Comparison of ENCODE assay signal across 15 mouse cellular contexts in genomic region chr9:57449715-57450114, GRCm38 (mm10). TPM values are rescaled to one million over a fixed set of nuclear protein-coding genes. Genes with fewer than 3 reads are reported as not detected.
DNase-seq lines count a peak whose midpoint lies in the region; ATAC-seq and TF ChIP-seq lines count a peak whose summit lies in the region.
"Had no signal": no experiment of that assay in that cellular context is flagged by ENCODE, and none has a peak within 500 bp of the region (broad histone marks: within the 10 kb centered on the region; RNA-seq: fewer than 3 reads in every experiment).

No protein-coding gene starts in this region.

- no peak for DNase-seq in kidney, postnatal 0 days (ENCODE audit: low spot score)
- no peak for DNase-seq in kidney, postnatal 10 days
- peak; percentile 27 for DNase-seq in thymus, adult 2 months
- DNase-seq in thymus, postnatal 10 days (ENCODE audit: low spot score in 2 of 2), result no peak
- peak; percentile 28 for DNase-seq in NIH3T3 (ENCODE audit: low read depth)
- peak; percentile 44 for DNase-seq in naive thymus-derived CD4-positive, alpha-beta T cell, adult 2 months (ENCODE audit: low read depth)
- DNase-seq in heart, adult 11 months, result no peak
- DNase-seq in heart, postnatal 25 days (ENCODE audit: low spot score), result no peak
- DNase-seq: adrenal gland, postnatal 36 days; cerebellum, adult 9-10 months; heart, adult 18-20 months; lung, adult 18-20 months had no signal

- H3K27me3 ChIP-seq in kidney, postnatal 0 days (ENCODE audit: insufficient read depth, low read length), result no peaks in the 10 kb centered on the region
- H3K27me3 ChIP-seq in thymus, adult 2 months (ENCODE audit: control insufficient read depth, insufficient read depth, low read length), result no peaks in the 10 kb centered on the region
- H3K27me3 ChIP-seq: embryonic facial prominence, embryonic 12.5 days; forebrain, embryonic 15.5 days; hindbrain, embryonic 15.5 days had no signal

- no peak overlapping the region for H3K4me3 ChIP-seq in kidney, postnatal 0 days (replicated peaks; ENCODE audit: low read depth, low read length)
- no peak overlapping the region for H3K4me3 ChIP-seq in thymus, adult 2 months (ENCODE audit: control insufficient read depth, insufficient read depth, low read length)
- H3K4me3 ChIP-seq: embryonic facial prominence, embryonic 12.5 days; forebrain, embryonic 15.5 days; hindbrain, embryonic 15.5 days had no signal

- no peaks in the 10 kb centered on the region for H3K4me1 ChIP-seq in kidney, postnatal 0 days (replicated peaks; ENCODE audit: insufficient read depth, low read length)
- no peaks in the 10 kb centered on the region for H3K4me1 ChIP-seq in thymus, adult 2 months (replicated peaks; ENCODE audit: control insufficient read depth, insufficient read depth, low read length)
- H3K4me1 ChIP-seq: embryonic facial prominence, embryonic 12.5 days; forebrain, embryonic 15.5 days; hindbrain, embryonic 15.5 days had no signal

- no peak for ATAC-seq in kidney, postnatal 0 days (replicated peaks; ENCODE audit: low FRiP score, low read depth)
- ATAC-seq: forebrain, embryonic 15.5 days had no signal

- 61% methylated on average over 1 of the region's 1 CpGs for WGBS in kidney, postnatal 0 days
- 81% methylated on average over 1 of the region's 1 CpGs for WGBS in thymus, adult 2 months

- H3K9ac ChIP-seq in kidney, postnatal 0 days (ENCODE audit: low read depth, low read length), result no peak overlapping the region
- H3K9ac ChIP-seq: embryonic facial prominence, embryonic 12.5 days; forebrain, embryonic 15.5 days; hindbrain, embryonic 15.5 days had no signal

- no peaks in the 10 kb centered on the region for H3K9me3 ChIP-seq in kidney, postnatal 0 days (replicated peaks; ENCODE audit: low read length)
- H3K9me3 ChIP-seq: embryonic facial prominence, embryonic 12.5 days; forebrain, embryonic 15.5 days; hindbrain, embryonic 15.5 days had no signal

- H3K27ac ChIP-seq in kidney, postnatal 0 days, result no peak overlapping the region
- no peak overlapping the region for H3K27ac ChIP-seq in thymus, adult 2 months (ENCODE audit: control insufficient read depth, insufficient read depth, low read length)
- H3K27ac ChIP-seq: embryonic facial prominence, embryonic 12.5 days; forebrain, embryonic 15.5 days; hindbrain, embryonic 15.5 days had no signal

- TF ChIP-seq CTCF in kidney, postnatal 0 days (IDR thresholded peaks at IDR 0.05; ENCODE audit: low read depth), result peak; percentile 49
- no peak for TF ChIP-seq CTCF in thymus, adult 2 months (IDR thresholded peaks at IDR 0.05; ENCODE audit: borderline replicate concordance, control insufficient read depth, extremely low read depth, insufficient read depth, low read length, poor library complexity)

- TF ChIP-seq POLR2A in thymus, adult 2 months (IDR thresholded peaks at IDR 0.05; ENCODE audit: control insufficient read depth, extremely low read depth, insufficient read depth, low read length, poor library complexity), result no peak

- no peak overlapping the region for H3K4me2 ChIP-seq in kidney, postnatal 0 days (ENCODE audit: low read length)
- H3K4me2 ChIP-seq: embryonic facial prominence, embryonic 12.5 days; forebrain, embryonic 15.5 days; hindbrain, embryonic 15.5 days had no signal

- H3K36me3 ChIP-seq in kidney, postnatal 0 days (ENCODE audit: insufficient read depth, low read length), result 0 out of 2 replicates have a peak, but pooled peaks cover 11% of the 10 kb centered on the region
- H3K36me3 ChIP-seq in thymus, adult 2 months (ENCODE audit: control insufficient read depth, insufficient read depth, low read length), result no peaks in the 10 kb centered on the region

- intact Hi-C loops in heart, postnatal 25 days (cut with DNase I), result no loop called here

RNA-seq across cellular contexts. Expression of gene Ppcdc, which starts 9.8 kb away (rescaled TPM):
- 29.6 and 34.8 TPM in 2 replicates for polyA plus RNA-seq in kidney, postnatal 0 days (2015; fragmentation: Nextera tagmentation; extraction: Ambion mirVana)
- polyA plus RNA-seq in thymus, adult 2 months (2012; rRNA removed), result 73.8 and 82.9 TPM in 2 replicates
- 1 to 10 TPM; 7.8 to 8.7 TPM for total RNA-seq in heart, postnatal 25 days (2021)

RNA-seq across cellular contexts. Expression of gene Scamp5, which starts 18.1 kb away (rescaled TPM):
- 18.3 and 19.4 TPM in 2 replicates for polyA plus RNA-seq in kidney, postnatal 0 days (2015; fragmentation: Nextera tagmentation; extraction: Ambion mirVana)
- polyA plus RNA-seq in thymus, adult 2 months (2012; rRNA removed), result 9.3 and 12.1 TPM in 2 replicates
- total RNA-seq in heart, postnatal 25 days (2021), result 1 to 10 TPM; 4.9 to 5.1 TPM

RNA-seq across cellular contexts. Expression of gene Rpp25, which starts 54.1 kb away (rescaled TPM):
- 3.8 and 4.2 TPM in 2 replicates for polyA plus RNA-seq in kidney, postnatal 0 days (2015; fragmentation: Nextera tagmentation; extraction: Ambion mirVana)
- polyA plus RNA-seq in thymus, adult 2 months (2012; rRNA removed), result 0.26 and 0.75 TPM in 2 replicates
- total RNA-seq in heart, postnatal 25 days (2021), result 1 to 10 TPM; 1.6 to 2.3 TPM

Comparison
In these comparisons a context has a peak if more than half of its experiments do, and no peak if none do; other contexts are left out.
1. DNase-seq: peak in thymus, adult 2 months (single experiment), NIH3T3 (single experiment) and naive thymus-derived CD4-positive, alpha-beta T cell, adult 2 months (single experiment); none in kidney, postnatal 0 days (single experiment), kidney, postnatal 10 days (single experiment), thymus, postnatal 10 days (0 of 2), heart, adult 11 months (single experiment) and heart, postnatal 25 days (single experiment).